Comparison of ENCODE assay signal across 8 mouse cellular contexts in genomic region chr11:31615107-31615811, GRCm38 (mm10). TPM values are rescaled to one million over a fixed set of nuclear protein-coding genes. Genes with fewer than 3 reads are reported as not detected.
DNase-seq lines count a peak whose midpoint lies in the region; ATAC-seq and TF ChIP-seq lines count a peak whose summit lies in the region.

No protein-coding gene starts in this region.

- TF ChIP-seq CTCF in bone marrow, adult 2 months (IDR thresholded peaks at IDR 0.05; ENCODE audit: control insufficient read depth, insufficient read depth, low read length): 0 out of 2 replicates have a peak, but pooled peaks have one; percentile 4
- TF ChIP-seq CTCF in embryonic fibroblast, embryonic 13.5 days (IDR thresholded peaks at IDR 0.05; ENCODE audit: borderline replicate concordance, insufficient read depth, low read length): 0 out of 2 replicates have a peak, but pooled peaks have one; percentile 29

- no peak for ATAC-seq in monocyte, adult 5-6 weeks (replicated peaks; ENCODE audit: insufficient number of reproducible peaks, low FRiP score, low TSS enrichment, poor library complexity, severe bottlenecking)

- no peak overlapping the region for H3K4me3 ChIP-seq in bone marrow, adult 2 months (replicated peaks; ENCODE audit: control insufficient read depth, low read depth, low read length)
- no peak overlapping the region for H3K4me3 ChIP-seq in embryonic fibroblast, embryonic 13.5 days (ENCODE audit: insufficient read depth, low read length)

- TF ChIP-seq POLR2A in bone marrow, adult 2 months (IDR thresholded peaks at IDR 0.05; ENCODE audit: borderline replicate concordance, control insufficient read depth, low read depth, low read length): no peak
- no peak for TF ChIP-seq POLR2A in embryonic fibroblast, embryonic 13.5 days (IDR thresholded peaks at IDR 0.05; ENCODE audit: low read depth, low read length)

- no peak overlapping the region for H3K27ac ChIP-seq in bone marrow, adult 2 months (ENCODE audit: control insufficient read depth, insufficient read depth, low read depth, low read length, poor library complexity)
- H3K27ac ChIP-seq in embryonic fibroblast, embryonic 13.5 days (ENCODE audit: insufficient read depth, low read length): no peak overlapping the region

- DNase-seq in Muller cell, postnatal 12 days (ENCODE audit: inconsistent ontology term): peak; percentile 76
- DNase-seq in heart, postnatal 4 days: peak; percentile 80
- DNase-seq in layer of hippocampus, adult 9-11 months: peak; percentile 67
- peak; percentile 72 for DNase-seq in lung, postnatal 14 days
- DNase-seq in right cerebral cortex, adult 18-20 months: peak; percentile 30

- no peaks in the 10 kb centered on the region for H3K4me1 ChIP-seq in bone marrow, adult 2 months (ENCODE audit: control insufficient read depth, insufficient read depth, low read length)
- no peaks in the 10 kb centered on the region; the same call in 1 of the 2 replicates for H3K4me1 ChIP-seq in embryonic fibroblast, embryonic 13.5 days (ENCODE audit: control insufficient read depth, insufficient read depth, low read length)

- 61% methylated on average over 10 of the region's 10 CpGs for WGBS in bone marrow, adult 2 months

RNA-seq across cellular contexts. Expression of gene Bod1, which starts 56.4 kb away (rescaled TPM):
- 6.3 and 18.0 TPM in 2 replicates for polyA plus RNA-seq in bone marrow, adult 2 months (2011; ENCODE audit: insufficient read depth, insufficient read length, low replicate concordance, missing spikeins)
- 46.0 and 51.2 TPM in 2 replicates for polyA plus RNA-seq in embryonic fibroblast, embryonic 13.5 days (2011; ENCODE audit: insufficient read length, low read depth, missing spikeins)
- 10 to 100 TPM; 85.1 to 94.5 TPM for total RNA-seq in heart, postnatal 4 days (2021)
- total RNA-seq in monocyte, adult 5-6 weeks (2017): 10.8 to 18.3 TPM (median 12.3 TPM) in 3 replicates

Comparison
In these comparisons a context has a peak if more than half of its experiments do, and no peak if none do; other contexts are left out.
1. DNase-seq: peak in every context shown above with its lines; median percentile 80 in heart, postnatal 4 days; 76 in Muller cell, postnatal 12 days; 72 in lung, postnatal 14 days; 67 in layer of hippocampus, adult 9-11 months; 30 in right cerebral cortex, adult 18-20 months.